Comparison of ENCODE assay signal across 26 mouse cellular contexts in the genomic region with DNA sequence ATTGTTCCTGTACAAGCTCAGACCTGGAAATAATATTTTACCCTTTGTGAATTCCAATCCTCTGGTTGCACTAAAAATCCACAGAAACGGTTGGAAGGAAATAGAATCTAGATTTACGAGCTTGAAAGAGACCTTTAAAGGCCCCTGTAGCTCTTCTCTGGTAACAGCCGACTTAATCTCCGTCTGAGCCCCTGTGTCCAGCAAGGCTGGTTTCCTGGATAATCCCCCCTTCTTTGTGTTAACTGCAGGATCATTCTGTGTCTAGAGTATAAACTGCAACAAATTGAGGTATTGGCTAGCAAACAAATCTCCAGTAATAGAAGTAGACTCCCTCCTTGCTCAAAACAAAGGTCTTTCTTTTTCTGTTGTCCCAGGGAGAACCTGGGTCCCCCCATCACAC. TPM values are rescaled to one million over a fixed set of nuclear protein-coding genes. Genes with fewer than 3 reads are reported as not detected.
DNase-seq lines count a peak whose midpoint lies in the region; ATAC-seq and TF ChIP-seq lines count a peak whose summit lies in the region.
"Had no signal": no experiment of that assay in that cellular context is flagged by ENCODE, and none has a peak within 500 bp of the region (broad histone marks: within the 10 kb centered on the region; RNA-seq: fewer than 3 reads in every experiment).

No protein-coding gene starts in this region.

- H3K4me1 ChIP-seq in embryonic facial prominence, embryonic 14.5 days (ENCODE audit: control insufficient read depth, insufficient read depth, low read length): no peaks in the 10 kb centered on the region
- no peaks in the 10 kb centered on the region for H3K4me1 ChIP-seq in embryonic facial prominence, embryonic 10.5 days
- H3K4me1 ChIP-seq in hindbrain, postnatal 0 days (ENCODE audit: insufficient read depth, low read length): no peaks in the 10 kb centered on the region
- H3K4me1 ChIP-seq: embryonic facial prominence, embryonic 12.5 days; hindbrain, embryonic 12.5 days; hindbrain, embryonic 15.5 days; intestine, embryonic 15.5 days had no signal

- H3K9ac ChIP-seq in embryonic facial prominence, embryonic 14.5 days (ENCODE audit: low read depth, low read length): no peak overlapping the region
- H3K9ac ChIP-seq in hindbrain, postnatal 0 days (replicated peaks; ENCODE audit: low read length): no peak overlapping the region
- H3K9ac ChIP-seq: embryonic facial prominence, embryonic 12.5 days; forebrain, embryonic 13.5 days; hindbrain, embryonic 12.5 days; hindbrain, embryonic 15.5 days; intestine, embryonic 15.5 days had no signal

- WGBS in embryonic facial prominence, embryonic 14.5 days: 50% methylated on average over 4 of the region's 4 CpGs
- 64% methylated on average over 4 of the region's 4 CpGs for WGBS in embryonic facial prominence, embryonic 10.5 days
- 75% methylated on average over 4 of the region's 4 CpGs for WGBS in hindbrain, postnatal 0 days

- peak; percentile 57; the same call in 1 of the 2 replicates for ATAC-seq in embryonic facial prominence, embryonic 14.5 days (ENCODE audit: low read depth)
- ATAC-seq in hindbrain, postnatal 0 days: no peak
- ATAC-seq: forebrain, embryonic 13.5 days; forebrain, embryonic 16.5 days; intestine, embryonic 15.5 days; Patski had no signal

- no peak overlapping the region for H3K4me3 ChIP-seq in embryonic facial prominence, embryonic 14.5 days (ENCODE audit: low read depth, low read length)
- H3K4me3 ChIP-seq in embryonic facial prominence, embryonic 10.5 days: no peak overlapping the region
- no peak overlapping the region for H3K4me3 ChIP-seq in hindbrain, postnatal 0 days (ENCODE audit: low read length)
- H3K4me3 ChIP-seq: embryonic facial prominence, embryonic 12.5 days; erythroblast, embryonic 14.5 days; forebrain, embryonic 13.5 days; gastrocnemius, adult 2 months; hindbrain, embryonic 12.5 days; hindbrain, embryonic 15.5 days; intestine, embryonic 15.5 days had no signal

- peak; percentile 24 for DNase-seq in embryonic facial prominence, embryonic 14.5 days (ENCODE audit: low spot score)
- DNase-seq in embryonic facial prominence, embryonic 10.5 days (ENCODE audit: low spot score): no peak
- DNase-seq in retina, postnatal 1 day: peak; percentile 71
- DNase-seq in retina, embryonic 14.5 days (ENCODE audit: low spot score): no peak
- DNase-seq in retina, postnatal 7 days (ENCODE audit: low read depth, low spot score): peak; percentile 43
- DNase-seq in hindbrain, postnatal 0 days (ENCODE audit: low spot score): no peak
- DNase-seq: adrenal gland, postnatal 10 days; adrenal gland, postnatal 36 days; B cell, adult 2 months; cerebellum, adult 18-20 months; cerebellum, adult 9-10 months; gastrocnemius, adult 2 months; gastrocnemius, postnatal 14 days; heart, adult 11 months had no signal

- H3K4me2 ChIP-seq in embryonic facial prominence, embryonic 14.5 days (ENCODE audit: low read depth, low read length): no peak overlapping the region
- H3K4me2 ChIP-seq in hindbrain, postnatal 0 days (ENCODE audit: low read depth, low read length): no peak overlapping the region
- H3K4me2 ChIP-seq: embryonic facial prominence, embryonic 12.5 days; forebrain, embryonic 13.5 days; heart, embryonic 11.5 days; hindbrain, embryonic 12.5 days; hindbrain, embryonic 15.5 days; intestine, embryonic 15.5 days had no signal

- H3K27me3 ChIP-seq in embryonic facial prominence, embryonic 14.5 days (replicated peaks; ENCODE audit: control insufficient read depth, insufficient read depth, low read length): no peaks in the 10 kb centered on the region
- no peaks in the 10 kb centered on the region for H3K27me3 ChIP-seq in embryonic facial prominence, embryonic 10.5 days (replicated peaks; ENCODE audit: low read depth, poor library complexity, severe bottlenecking)
- no peaks in the 10 kb centered on the region for H3K27me3 ChIP-seq in hindbrain, postnatal 0 days (ENCODE audit: insufficient read depth, low read length)
- H3K27me3 ChIP-seq: CH12.LX; embryonic facial prominence, embryonic 12.5 days; forebrain, embryonic 13.5 days; hindbrain, embryonic 12.5 days; hindbrain, embryonic 15.5 days; intestine, embryonic 15.5 days had no signal

- no peaks in the 10 kb centered on the region for H3K36me3 ChIP-seq in embryonic facial prominence, embryonic 14.5 days (ENCODE audit: control insufficient read depth, insufficient read depth, low read length)
- H3K36me3 ChIP-seq in embryonic facial prominence, embryonic 10.5 days (replicated peaks): no peaks in the 10 kb centered on the region
- no peaks in the 10 kb centered on the region for H3K36me3 ChIP-seq in hindbrain, postnatal 0 days (ENCODE audit: insufficient read depth, low read length)
- H3K36me3 ChIP-seq: embryonic facial prominence, embryonic 12.5 days; G1E; hindbrain, embryonic 12.5 days; hindbrain, embryonic 15.5 days; intestine, embryonic 15.5 days had no signal

- no peak overlapping the region for H3K27ac ChIP-seq in embryonic facial prominence, embryonic 14.5 days (replicated peaks; ENCODE audit: low read depth, low read length)
- H3K27ac ChIP-seq in embryonic facial prominence, embryonic 10.5 days (replicated peaks): no peak overlapping the region
- H3K27ac ChIP-seq in hindbrain, postnatal 0 days: no peak overlapping the region
- H3K27ac ChIP-seq: embryonic facial prominence, embryonic 12.5 days; forebrain, embryonic 13.5 days; gastrocnemius, adult 2 months; hindbrain, embryonic 12.5 days; hindbrain, embryonic 15.5 days; intestine, embryonic 15.5 days had no signal

- no peak for TF ChIP-seq CTCF in hindbrain, postnatal 0 days (IDR thresholded peaks at IDR 0.05; ENCODE audit: low read depth)

- no peaks in the 10 kb centered on the region for H3K9me3 ChIP-seq in embryonic facial prominence, embryonic 14.5 days (ENCODE audit: control insufficient read depth, low read length)
- H3K9me3 ChIP-seq in embryonic facial prominence, embryonic 10.5 days: no peaks in the 10 kb centered on the region
- no peaks in the 10 kb centered on the region for H3K9me3 ChIP-seq in hindbrain, postnatal 0 days (ENCODE audit: low read length)
- H3K9me3 ChIP-seq: embryonic facial prominence, embryonic 12.5 days; forebrain, embryonic 13.5 days; G1E; hindbrain, embryonic 12.5 days; hindbrain, embryonic 15.5 days; intestine, embryonic 15.5 days had no signal

RNA-seq across cellular contexts. Expression of a gene that starts 56.5 kb away (rescaled TPM):
- 1.2 and 2.5 TPM in 2 replicates for polyA plus RNA-seq in embryonic facial prominence, embryonic 14.5 days (2014; fragmentation: Nextera tagmentation; extraction: Ambion mirVana)
- polyA plus RNA-seq in embryonic facial prominence, embryonic 10.5 days (2016; fragmentation: Nextera tagmentation; extraction: Ambion mirVana): 0.55 and 1.00 TPM in 2 replicates
- total RNA-seq in hindbrain, postnatal 0 days (2014; rRNA removed): 67.3 and 75.1 TPM in 2 replicates
- polyA plus RNA-seq in hindbrain, postnatal 0 days (2015; fragmentation: Nextera tagmentation; extraction: Ambion mirVana): 45.7 and 49.0 TPM in 2 replicates
- total RNA-seq: common myeloid progenitor, adult 5-6 weeks had no signal
- polyA plus RNA-seq: erythroblast, embryonic 14.5 days; G1E had no signal

Comparison
In these comparisons a context has a peak if more than half of its experiments do, and no peak if none do; other contexts are left out.
1. DNase-seq: peak in embryonic facial prominence, embryonic 14.5 days (single experiment), retina, postnatal 1 day (single experiment) and retina, postnatal 7 days (single experiment); none in embryonic facial prominence, embryonic 10.5 days (single experiment), retina, embryonic 14.5 days (single experiment) and hindbrain, postnatal 0 days (single experiment).
2. RNA of a gene that starts 56.5 kb away (polyA plus RNA-seq): 45.7 to 49.0 TPM in hindbrain, postnatal 0 days; 1.2 to 2.5 TPM in embryonic facial prominence, embryonic 14.5 days and 0.55 to 1.00 TPM in embryonic facial prominence, embryonic 10.5 days; every median in the first group is over 10 times any median in the second.